Mouse (Mus musculus): Measurements from ENCODE around the gene Zscan2.

Gene Zscan2

GRCm38 (mm10) chr7:80843176-80843575 is 17.5 kb upstream of the Zscan2 start:
- no peak for DNase-seq (ENCODE audit: extremely low read depth, insufficient read length, low spot score)

GRCm38 (mm10) chr7:80843910-80844640 is 16.6 kb upstream of the Zscan2 start:
- no peak for DNase-seq (ENCODE audit: extremely low read depth, insufficient read length, low spot score)

- DNase-seq (ENCODE audit: extremely low read depth, insufficient read length, low spot score), result no peak
These were observed 16.0 kb upstream of the Zscan2 start for GRCm38 (mm10) chr7:80844691-80845090.

DNA sequence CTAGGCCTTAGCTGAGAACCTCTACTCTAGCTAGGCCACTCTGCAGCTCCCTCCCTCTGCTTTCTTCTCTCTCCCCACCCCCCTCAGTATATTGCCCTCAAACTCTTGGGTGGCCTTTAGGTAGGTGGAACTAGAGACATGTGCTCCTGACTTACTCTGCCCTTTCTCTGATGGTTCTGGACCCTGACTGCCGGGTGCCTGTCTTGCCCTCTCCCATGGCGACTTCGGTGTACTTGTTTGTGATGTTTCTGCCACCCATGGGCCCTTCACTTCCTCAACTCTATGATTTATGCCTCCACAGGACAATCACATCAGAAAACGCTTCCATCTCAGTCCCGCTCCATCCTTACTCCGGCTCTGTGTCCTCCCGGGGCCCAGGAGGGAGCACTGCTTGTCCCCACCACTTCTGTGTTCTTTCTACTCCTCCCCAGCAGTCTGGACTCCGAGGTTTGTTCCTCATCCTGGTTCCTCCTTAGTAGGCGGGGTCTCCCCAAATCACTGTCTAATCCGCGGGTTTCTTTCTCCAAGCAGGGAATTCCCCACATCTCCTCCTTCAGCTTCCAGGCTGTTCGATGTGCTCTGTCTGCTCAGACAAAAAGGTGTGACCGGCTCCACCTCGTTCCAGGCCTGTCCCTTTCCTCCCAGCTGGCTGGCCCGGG is 15.0 kb upstream of the Zscan2 start:
- DNase-seq (ENCODE audit: extremely low read depth, insufficient read length, low spot score), result no peak

DNA sequence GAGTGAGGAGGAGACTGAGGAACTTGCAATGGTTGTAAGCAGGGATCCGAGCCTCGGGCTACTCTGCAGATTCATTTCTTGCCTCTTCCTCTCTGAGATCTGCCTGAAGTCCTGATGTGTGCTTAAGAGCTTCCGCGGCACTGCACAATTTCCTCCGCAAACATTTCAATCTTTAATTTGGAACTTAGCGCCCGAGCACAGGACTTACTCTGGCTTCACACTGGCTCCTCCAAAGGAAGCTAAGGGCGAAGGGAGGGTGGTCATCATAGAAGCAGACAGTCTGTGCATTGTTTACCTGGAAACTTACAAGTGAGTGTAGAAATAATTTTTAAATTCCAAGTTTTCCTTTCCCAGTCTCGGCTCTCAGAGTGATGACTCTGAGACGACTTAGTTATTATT is 14.4 kb upstream of the Zscan2 start:
- DNase-seq (ENCODE audit: extremely low read depth, insufficient read length, low spot score), result no peak

- DNase-seq (ENCODE audit: extremely low read depth, insufficient read length, low spot score), result no peak
These were observed 14.0 kb upstream of the Zscan2 start for GRCm38 (mm10) chr7:80846709-80847108.

DNA sequence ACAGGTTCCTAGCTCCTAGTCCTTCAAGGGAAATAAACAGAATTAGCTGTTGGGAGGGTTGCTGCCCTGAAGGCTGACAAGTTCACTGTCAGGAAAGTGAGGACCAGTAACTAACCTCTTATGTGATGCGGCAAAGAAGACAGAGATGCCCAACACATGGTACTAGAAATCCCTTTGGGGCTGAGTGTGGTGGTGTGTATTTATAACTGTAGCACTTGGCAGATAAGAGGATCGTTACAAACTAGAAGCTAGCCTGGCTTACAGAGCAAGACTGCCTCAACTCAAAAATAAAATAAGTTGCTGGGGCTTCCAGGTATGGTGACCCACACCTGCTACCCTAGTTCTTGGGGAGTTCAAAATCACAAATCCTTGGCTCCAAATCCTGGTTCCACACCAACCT is 11.5 kb upstream of the Zscan2 start:
- no peak for DNase-seq (ENCODE audit: extremely low read depth, insufficient read length, low spot score)

DNA sequence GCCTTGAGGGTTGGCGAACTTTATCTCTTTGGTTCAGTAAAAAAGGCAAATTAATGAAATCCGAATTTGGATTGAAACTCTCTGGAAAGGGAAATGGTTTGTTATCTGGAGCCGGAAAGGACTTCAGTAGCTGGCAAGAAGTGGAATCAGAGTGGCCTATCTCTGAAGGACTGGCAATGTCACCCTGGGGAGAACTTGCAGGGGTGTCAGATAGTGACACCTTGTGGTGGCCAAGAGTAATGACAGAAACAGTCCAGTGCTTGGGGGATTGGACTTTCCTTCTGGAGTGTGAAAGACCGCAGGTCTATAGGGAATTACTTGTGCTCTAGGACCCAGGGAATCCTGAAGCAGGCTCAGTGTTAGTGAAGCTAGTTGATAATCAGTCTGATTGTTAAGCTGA is 11.0 kb upstream of the Zscan2 start:
- no peak for DNase-seq (ENCODE audit: extremely low read depth, insufficient read length, low spot score)

DNA sequence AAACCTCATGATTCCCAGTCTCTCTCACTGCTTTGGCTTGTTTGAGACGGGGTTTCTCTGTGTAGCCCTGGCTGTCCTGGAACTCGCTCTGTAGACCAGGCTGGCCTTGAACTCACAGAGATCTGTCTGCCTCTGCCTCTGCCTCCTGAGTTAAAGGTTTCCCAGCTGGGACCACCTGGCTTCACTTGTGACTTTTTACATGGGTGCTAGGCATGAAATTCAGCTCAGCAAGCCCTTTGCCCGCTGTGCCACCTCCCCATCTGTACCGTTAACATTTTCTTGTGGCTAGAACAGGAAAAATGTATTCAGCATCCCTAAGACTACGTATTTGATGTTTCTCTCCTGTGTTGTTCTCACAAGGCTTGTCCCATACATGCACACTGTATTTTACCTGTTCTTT is 10.2 kb upstream of the Zscan2 start:
- no peak for DNase-seq (ENCODE audit: extremely low read depth, insufficient read length, low spot score)

DNA sequence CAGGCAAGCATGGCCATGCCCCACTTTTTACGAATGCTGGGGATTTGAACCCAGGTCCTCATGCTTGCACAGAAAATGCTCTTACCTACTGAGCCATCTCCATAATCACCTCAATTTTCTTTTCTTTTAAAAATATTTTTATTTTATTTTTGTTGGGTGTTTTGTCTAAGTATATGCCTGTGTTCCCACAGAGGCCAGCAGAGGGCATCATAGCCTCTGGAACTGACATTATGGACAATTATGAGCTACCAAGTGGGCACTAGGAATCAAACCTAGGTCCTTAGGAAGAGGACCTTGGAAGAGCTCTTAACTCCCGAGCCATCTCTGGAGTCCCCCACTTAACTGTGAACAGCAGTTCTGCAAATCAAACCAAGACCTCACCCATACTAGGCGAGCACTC is 7.5 kb upstream of the Zscan2 start:
- DNase-seq (ENCODE audit: extremely low read depth, insufficient read length, low spot score), result no peak

DNA sequence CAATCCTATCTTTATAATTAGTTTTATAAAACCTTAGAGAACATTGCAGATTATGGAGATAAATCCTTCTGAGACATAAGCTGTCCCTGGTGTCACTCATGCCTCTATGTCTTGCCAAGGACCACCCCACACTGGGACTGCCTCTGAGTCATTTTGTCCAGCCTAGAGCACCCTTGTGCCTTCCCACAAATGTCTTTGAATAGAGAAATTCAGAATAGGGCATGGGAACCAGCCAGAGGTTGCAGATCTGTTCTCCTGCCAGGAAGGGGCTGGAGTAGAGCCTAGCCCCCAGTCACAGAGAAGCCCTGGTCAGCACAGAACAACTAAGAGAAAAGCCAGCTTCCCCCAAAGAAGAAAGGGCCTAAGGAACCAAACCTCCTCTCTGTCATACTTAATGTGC is 5.4 kb upstream of the Zscan2 start:
- no peak for DNase-seq (ENCODE audit: extremely low read depth, insufficient read length, low spot score)

- peak; percentile 41 for DNase-seq (ENCODE audit: extremely low read depth, insufficient read length, low spot score)
These were observed 3.5 kb upstream of the Zscan2 start for GRCm38 (mm10) chr7:80857181-80857580.

DNA sequence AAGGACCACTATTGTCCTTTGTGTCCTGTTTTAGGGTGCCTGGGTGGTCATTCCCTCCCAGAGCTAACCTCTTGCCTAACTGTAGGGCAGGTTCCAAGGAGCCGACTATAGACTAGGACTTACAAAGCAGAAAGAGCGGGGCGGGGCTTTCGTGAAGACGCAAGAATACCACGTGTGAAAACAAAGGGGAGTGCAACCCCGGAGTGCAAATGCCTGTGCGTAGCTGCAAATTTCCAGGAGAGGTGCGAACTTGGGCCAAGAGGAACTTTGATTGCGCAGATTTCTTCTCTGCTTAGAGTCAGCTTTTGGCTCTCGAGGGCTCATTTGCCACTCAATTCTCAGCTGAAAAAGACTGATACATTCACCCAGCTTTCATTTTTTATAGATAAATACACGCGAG is 493 bp upstream of the Zscan2 start:
- DNase-seq (ENCODE audit: extremely low read depth, insufficient read length, low spot score), result no peak

DNA sequence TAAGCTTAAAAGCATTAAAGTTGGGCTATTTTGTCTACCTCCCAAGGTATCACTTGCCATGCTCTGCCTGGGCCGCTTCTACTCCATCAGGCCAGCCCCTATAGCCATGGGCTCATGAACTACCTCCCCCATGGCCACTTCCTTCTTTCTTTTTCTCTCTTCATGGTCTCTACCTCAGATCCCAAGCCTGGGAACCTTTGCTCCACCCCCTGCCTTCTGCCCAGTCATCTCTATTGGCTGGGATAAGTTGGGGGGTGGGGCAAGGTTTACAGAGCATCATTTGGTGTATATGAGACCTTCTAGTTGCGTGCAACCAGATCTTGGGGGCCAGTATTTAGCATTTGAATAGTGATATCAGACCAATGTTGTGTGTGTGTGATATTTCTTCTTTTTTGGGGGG is 1.8 kb downstream of the Zscan2 start:
- no peak for DNase-seq (ENCODE audit: extremely low read depth, insufficient read length, low spot score)

GRCm38 (mm10) chr7:80863520-80863919 is 2.8 kb downstream of the Zscan2 start:
- no peak for DNase-seq (ENCODE audit: extremely low read depth, insufficient read length, low spot score)

DNA sequence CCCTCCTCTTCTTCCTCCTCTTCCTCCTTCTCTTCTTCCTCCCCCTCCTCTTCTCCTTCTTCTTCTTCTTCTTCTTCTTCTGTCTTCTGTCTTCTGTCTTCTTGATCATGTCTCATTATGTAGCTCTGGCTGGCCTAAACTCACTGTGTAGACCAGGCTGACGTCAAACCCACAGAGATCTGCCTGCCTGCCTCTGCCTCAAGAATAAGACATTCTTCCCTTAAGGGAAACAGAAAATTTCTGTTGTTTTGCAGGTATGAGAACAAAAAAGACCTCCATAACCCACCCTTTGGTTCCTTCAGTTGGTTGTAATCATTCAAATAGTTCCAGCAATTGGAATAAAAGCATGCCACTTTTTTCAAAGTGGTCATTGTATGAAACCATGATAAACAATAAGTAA is 3.4 kb downstream of the Zscan2 start:
- no peak for DNase-seq (ENCODE audit: extremely low read depth, insufficient read length, low spot score)

- no peak for DNase-seq (ENCODE audit: extremely low read depth, insufficient read length, low spot score)
These were observed 4.1 kb downstream of the Zscan2 start for GRCm38 (mm10) chr7:80864831-80865230.

- DNase-seq (ENCODE audit: extremely low read depth, insufficient read length, low spot score), result no peak
These were observed 4.8 kb downstream of the Zscan2 start for GRCm38 (mm10) chr7:80865521-80865920.

- no peak for DNase-seq (ENCODE audit: extremely low read depth, insufficient read length, low spot score)
These were observed 5.9 kb downstream of the Zscan2 start for GRCm38 (mm10) chr7:80866514-80867147.

DNA sequence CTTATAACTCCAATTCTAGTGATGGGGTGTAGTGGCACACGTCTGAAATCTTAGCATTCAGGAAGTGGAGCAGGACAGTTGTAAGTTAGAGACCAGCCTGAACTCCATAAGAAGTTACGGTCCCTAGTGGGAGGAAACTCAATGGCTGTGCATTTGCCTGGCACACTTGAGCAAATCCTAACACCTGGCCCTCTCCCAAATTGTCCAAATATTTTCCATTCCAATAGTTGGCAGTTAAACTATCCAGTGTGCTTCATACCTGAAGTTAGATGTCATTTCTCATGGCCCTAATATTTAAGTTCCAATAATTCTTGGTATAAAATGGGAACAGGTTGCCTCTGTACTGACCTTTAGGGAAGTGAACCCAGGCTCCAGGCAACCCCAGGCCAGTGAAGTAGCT is 8.0 kb downstream of the Zscan2 start:
- no peak for DNase-seq (ENCODE audit: extremely low read depth, insufficient read length, low spot score)

DNA sequence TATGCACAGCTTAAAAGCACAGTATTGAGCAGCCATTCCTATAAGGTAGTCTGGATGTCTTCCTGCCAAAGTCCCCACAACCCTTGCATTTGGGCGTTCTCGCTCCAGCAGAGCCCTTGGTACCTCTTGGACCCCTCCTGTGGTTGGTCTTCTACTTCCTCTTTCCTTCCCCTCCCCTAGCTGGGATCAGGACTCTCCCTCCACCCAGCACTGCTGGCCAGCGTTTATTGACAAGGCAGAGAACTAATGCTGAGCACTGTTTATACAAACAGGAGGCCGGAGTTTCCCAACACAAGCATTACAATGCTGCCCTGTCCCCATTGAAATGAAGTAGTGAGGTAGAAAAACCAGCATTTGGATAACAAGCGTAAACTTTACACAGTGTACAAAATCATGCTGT is 12.3 kb downstream of the Zscan2 start:
- DNase-seq (ENCODE audit: extremely low read depth, insufficient read length, low spot score), result no peak

GRCm38 (mm10) chr7:80873631-80874030 is 12.9 kb downstream of the Zscan2 start:
- no peak for DNase-seq (ENCODE audit: extremely low read depth, insufficient read length, low spot score)

All from 3134 (cell line).